Mouse (Mus musculus) embryonic facial prominence, embryonic 13.5 days (tissue): ENCODE results near the gene Begain. TPM values are rescaled to one million over a fixed set of nuclear protein-coding genes. Genes with fewer than 3 reads are reported as not detected.

Experiments
- ATAC-seq: fragments of 200-750 bp; cut with Nextera tagmentation; 2 replicates; pipeline ENCODE4 v1.8.0; 2017; ENCODE audit warnings: low read depth; ENCODE audit not compliant: insufficient number of reproducible peaks, insufficient read depth, low FRiP score, low TSS enrichment
- H3K27ac ChIP-seq: fragments of 300-500 bp; sonication (generic); 2 replicates; pipeline ENCODE4 v1.5.1; 2015; ENCODE audit warnings: moderate library complexity, mild to moderate bottlenecking, inconsistent platforms
- H3K27me3 ChIP-seq: fragments of 300-500 bp; sonication (generic); 2 replicates; pipeline ENCODE4 v1.6.1; 2015; ENCODE audit warnings: mild to moderate bottlenecking, inconsistent platforms
- H3K36me3 ChIP-seq: fragments of 300-500 bp; sonication (generic); 2 replicates; pipeline ENCODE4 v1.6.1; 2015; ENCODE audit warnings: mild to moderate bottlenecking, inconsistent platforms
- H3K4me1 ChIP-seq: fragments of 300-500 bp; sonication (generic); 2 replicates; pipeline ENCODE4 v1.6.1; 2015; ENCODE audit warnings: inconsistent platforms
- H3K4me2 ChIP-seq: fragments of 300-500 bp; sonication (generic); 2 replicates; pipeline ENCODE4 v1.6.1; 2015; ENCODE audit warnings: moderate library complexity, mild to moderate bottlenecking, inconsistent platforms
- H3K4me3 ChIP-seq: fragments of 300-500 bp; sonication (generic); 2 replicates; pipeline ENCODE4 v1.5.1; 2015; ENCODE audit warnings: mild to moderate bottlenecking, inconsistent platforms
- H3K9ac ChIP-seq: fragments of 300-500 bp; sonication (generic); 2 replicates; pipeline ENCODE4 v1.6.1; 2015; ENCODE audit warnings: mild to moderate bottlenecking, inconsistent platforms
- H3K9me3 ChIP-seq: fragments of 300-500 bp; sonication (generic); 2 replicates; pipeline ENCODE4 v1.6.1; 2016; ENCODE audit warnings: inconsistent platforms
- WGBS: fragments of 180-500 bp; shearing (Covaris S2); methylation state at CpG from one replicate; pipeline ENCODE4 v1.1.7; 2015; ENCODE audit warnings: mixed read lengths; 5-methylcytosine and 5-hydroxymethylcytosine counted together
- polyA plus RNA-seq: library from polyadenylated mRNA; unstranded; fragments of >200 nt; fragmentation: Nextera tagmentation; extraction: Ambion mirVana; gene quantifications from 2 replicates; pipeline ENCODE4 v1.2.1, GENCODE M21; 2015

Gene Begain
- polyA plus RNA-seq, 1 experiment from 2014 or later = 11.8 TPM

GRCm38 (mm10) chr12:108995976-108996636 is 71.9 kb downstream of the Begain start:
- Histone ChIP-seq H3K9me3 (no peaks in the 10 kb centered on the region), H3K9ac (no peak overlapping the region), H3K36me3 (no peaks in the 10 kb centered on the region), H3K4me1 (peaks cover 14% of the 10 kb centered on the region), H3K27ac (no peak overlapping the region), H3K4me3 (no peak overlapping the region), H3K4me2 (no peak overlapping the region), H3K27me3 (peaks cover 28% of the 10 kb centered on the region)
- 83% methylated on average over 12 of the region's 12 CpGs for WGBS
- ATAC-seq = no peak

GRCm38 (mm10) chr12:108994436-108995031 is 73.5 kb downstream of the Begain start:
- H3K36me3 ChIP-seq = no peaks in the 10 kb centered on the region

GRCm38 (mm10) chr12:108993046-108993445 is 75.0 kb downstream of the Begain start:
- no peak for ATAC-seq
- 54% methylated on average over 2 of the region's 2 CpGs for WGBS
- H3K4me3 ChIP-seq = no peak overlapping the region

More at GRCm38 (mm10) chr12:108994436-108995031, 73.5 kb downstream of the Begain start:
- H3K4me3 ChIP-seq = peak overlapping the region; percentile 29
- H3K27ac ChIP-seq = no peak overlapping the region
- H3K4me1 ChIP-seq = peaks cover 14% of the 10 kb centered on the region
- H3K9me3 ChIP-seq = no peaks in the 10 kb centered on the region
- ATAC-seq = peak; percentile 43; the same call in 1 of the 2 replicates
- no peak overlapping the region for H3K9ac ChIP-seq
- peak overlapping the region; percentile 58 for H3K4me2 ChIP-seq
- 4% methylated on average over 19 of the region's 19 CpGs for WGBS
- peaks cover 21% of the 10 kb centered on the region for H3K27me3 ChIP-seq

GRCm38 (mm10) chr12:108990425-108990824 is 77.6 kb downstream of the Begain start:
- 69% methylated on average over 9 of the region's 9 CpGs for WGBS
- H3K4me1 ChIP-seq = peaks cover 14% of the 10 kb centered on the region
- no peak overlapping the region for H3K4me2 ChIP-seq
- no peak overlapping the region for H3K27ac ChIP-seq
- no peak overlapping the region for H3K9ac ChIP-seq
- no peak for ATAC-seq
- H3K4me3 ChIP-seq = no peak overlapping the region
- peaks cover 12% of the 10 kb centered on the region; the same call in 1 of the 2 replicates for H3K27me3 ChIP-seq
- no peaks in the 10 kb centered on the region for H3K36me3 ChIP-seq
- H3K9me3 ChIP-seq = no peaks in the 10 kb centered on the region

More at GRCm38 (mm10) chr12:108993046-108993445, 75.0 kb downstream of the Begain start:
- no peak overlapping the region for H3K4me2 ChIP-seq
- H3K27me3 ChIP-seq = peaks cover 21% of the 10 kb centered on the region
- H3K9ac ChIP-seq = no peak overlapping the region
- H3K4me1 ChIP-seq = peaks cover 14% of the 10 kb centered on the region
- H3K36me3 ChIP-seq = no peaks in the 10 kb centered on the region
- no peaks in the 10 kb centered on the region for H3K9me3 ChIP-seq
- H3K27ac ChIP-seq = no peak overlapping the region

GRCm38 (mm10) chr12:108987448-108987847 is 80.6 kb downstream of the Begain start:
- peaks cover 7% of the 10 kb centered on the region for H3K4me1 ChIP-seq
- H3K9ac ChIP-seq = no peak overlapping the region
- H3K27me3 ChIP-seq = peaks cover 10% of the 10 kb centered on the region; the same call in 1 of the 2 replicates
- no peak overlapping the region for H3K4me3 ChIP-seq
- H3K9me3 ChIP-seq = no peaks in the 10 kb centered on the region
- H3K27ac ChIP-seq = no peak overlapping the region
- no peak for ATAC-seq
- H3K36me3 ChIP-seq = no peaks in the 10 kb centered on the region
- H3K4me2 ChIP-seq = no peak overlapping the region
- 54% methylated on average over 9 of the region's 9 CpGs for WGBS

- 0 out of 2 replicates have a peak, but pooled peaks cover 3% of the 10 kb centered on the region for H3K27me3 ChIP-seq
- no peak overlapping the region for H3K9ac ChIP-seq
- no peaks in the 10 kb centered on the region for H3K9me3 ChIP-seq
- H3K27ac ChIP-seq = no peak overlapping the region
- H3K4me3 ChIP-seq = no peak overlapping the region
- H3K4me2 ChIP-seq = no peak overlapping the region
- WGBS = 70% methylated on average over 6 of the region's 6 CpGs
- no peak for ATAC-seq
- no peaks in the 10 kb centered on the region for H3K36me3 ChIP-seq
- H3K4me1 ChIP-seq = peaks cover 7% of the 10 kb centered on the region
Measured at GRCm38 (mm10) chr12:108985025-108985424, 83.0 kb downstream of the Begain start.

- Histone ChIP-seq H3K4me3 (no peak overlapping the region), H3K27me3 (0 out of 2 replicates have a peak, but pooled peaks cover 3% of the 10 kb centered on the region), H3K27ac (no peak overlapping the region), H3K36me3 (no peaks in the 10 kb centered on the region), H3K4me1 (peaks cover 7% of the 10 kb centered on the region), H3K9me3 (no peaks in the 10 kb centered on the region), H3K4me2 (no peak overlapping the region), H3K9ac (0 out of 2 replicates have a peak overlapping the region, but pooled peaks have one; percentile 16)
- WGBS = 62% methylated on average over 8 of the region's 8 CpGs
- no peak for ATAC-seq
Measured at GRCm38 (mm10) chr12:108984471-108984870, 83.5 kb downstream of the Begain start.

GRCm38 (mm10) chr12:108983496-108983895 is 84.5 kb downstream of the Begain start:
- Histone ChIP-seq H3K27me3 (0 out of 2 replicates have a peak, but pooled peaks cover 3% of the 10 kb centered on the region), H3K9ac (no peak overlapping the region), H3K4me3 (no peak overlapping the region), H3K9me3 (no peaks in the 10 kb centered on the region), H3K4me1 (peaks cover 7% of the 10 kb centered on the region), H3K4me2 (no peak overlapping the region), H3K27ac (no peak overlapping the region), H3K36me3 (no peaks in the 10 kb centered on the region)
- ATAC-seq = no peak
- 81% methylated on average over 6 of the region's 6 CpGs for WGBS

GRCm38 (mm10) chr12:108982684-108982960 is 85.4 kb downstream of the Begain start:
- Histone ChIP-seq H3K4me3 (no peak overlapping the region), H3K9me3 (no peaks in the 10 kb centered on the region)

More at GRCm38 (mm10) chr12:108982684-108982960, 85.4 kb downstream of the Begain start:
- Histone ChIP-seq H3K9ac (no peak overlapping the region), H3K36me3 (no peaks in the 10 kb centered on the region), H3K4me2 (no peak overlapping the region), H3K4me1 (peaks cover 7% of the 10 kb centered on the region), H3K27me3 (peaks cover 7% of the 10 kb centered on the region; the same call in 1 of the 2 replicates), H3K27ac (no peak overlapping the region)
- no peak for ATAC-seq
- WGBS = 79% methylated on average over 6 of the region's 6 CpGs

Other genes starting within 250 kb of the Begain start
- gene Slc25a29, start 232.3 kb downstream of the Begain start, polyA plus RNA-seq = 15.1 and 15.8 TPM in 2 replicates
- 13.1 and 16.6 TPM in 2 replicates for gene Slc25a47, start 232.2 kb downstream of the Begain start, polyA plus RNA-seq
- gene Wdr25, start 174.6 kb downstream of the Begain start, polyA plus RNA-seq = 9.6 and 10.8 TPM in 2 replicates
- gene Wars, start 174.0 kb downstream of the Begain start, polyA plus RNA-seq = 75.6 and 78.6 TPM in 2 replicates